Mouse (Mus musculus) heart, postnatal 25 days (tissue): ENCODE measurements at regions not wholly inside any gene's neighbourhood (a gene's known extent, or its start where the extent isn't known, plus 50 kb on each side); places are given as distances from the start of the nearest gene placed in this dataset.

Experiments used
- DNase-seq: peaks from one replicate; pipeline ENCODE4 v3.0.0; 2022; ENCODE audit warnings: low spot score
- intact Hi-C: fragments of 180-260 bp; cut with DNase I; formaldehyde crosslinking; loops from one replicate; pipeline ENCODE4 v1.15.1; 2025

DNA sequence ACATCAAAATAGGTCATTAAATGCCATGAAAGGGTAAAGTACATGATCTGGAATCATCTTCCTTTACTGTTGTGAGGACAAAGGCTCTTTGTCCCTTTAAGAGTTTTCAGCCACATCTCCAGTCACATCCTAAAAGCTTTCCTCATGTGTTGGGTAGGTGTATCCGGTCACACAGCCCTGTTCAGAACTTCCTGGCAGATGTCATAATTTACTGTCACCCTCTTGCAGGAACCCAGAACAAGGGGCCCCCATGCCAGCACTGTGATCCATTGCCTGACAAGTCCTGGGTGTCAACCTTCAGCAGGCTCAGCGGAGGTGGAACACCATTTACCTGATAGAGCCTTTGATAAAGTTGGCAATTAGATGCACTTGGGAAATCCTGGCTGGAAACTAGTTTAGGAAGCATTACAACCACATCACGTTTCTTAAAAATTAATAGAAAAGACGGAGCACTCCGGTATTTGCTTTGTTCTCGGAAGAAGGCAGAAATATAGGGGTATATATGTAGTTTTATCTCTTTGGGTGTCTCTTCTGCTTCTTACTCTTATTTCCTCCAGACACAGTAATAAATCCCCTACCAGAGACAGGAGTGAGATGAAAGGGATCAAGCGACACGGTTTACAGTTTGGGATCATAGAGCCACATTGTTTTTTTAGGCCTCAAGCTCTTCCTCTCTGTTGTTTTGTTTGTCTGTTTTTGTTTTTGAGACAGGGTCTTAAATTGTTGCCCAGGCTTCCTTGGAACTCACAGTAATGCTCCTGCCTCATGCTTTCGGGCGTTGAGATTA lies 527.0 kb upstream of the Jag1 start:
- intact Hi-C loops, result no loop called here
- DNase-seq, result no peak

DNA sequence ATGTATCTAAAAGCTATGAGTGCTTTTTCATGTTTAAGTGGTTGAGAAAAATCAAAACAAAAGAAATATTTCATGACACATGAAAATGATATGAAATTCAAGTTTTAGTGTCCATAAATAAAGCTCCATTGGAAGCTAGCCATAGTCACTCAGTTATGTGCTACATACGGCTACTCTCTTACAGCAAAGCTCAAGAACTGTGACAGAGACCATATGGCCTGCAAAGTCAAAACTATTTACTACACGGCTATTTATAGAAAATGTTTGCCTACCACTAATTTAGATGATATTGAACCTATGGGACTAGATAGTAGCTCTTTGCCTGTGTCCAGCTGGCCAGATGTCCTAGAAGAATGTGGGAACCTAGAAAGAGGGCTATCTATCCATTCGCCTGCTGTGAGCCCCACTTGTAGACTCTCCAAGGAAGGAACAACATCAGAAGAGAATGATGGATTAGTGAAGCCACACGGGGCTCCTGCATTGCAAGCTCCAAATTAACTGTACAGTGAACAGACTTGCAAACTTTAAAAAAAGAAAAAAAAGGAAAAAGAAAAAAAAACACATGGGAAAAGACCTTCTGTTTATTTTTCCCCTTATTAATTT lies 518.7 kb upstream of the Jag1 start:
- intact Hi-C loops, result no loop called here
- DNase-seq, result no peak

DNA sequence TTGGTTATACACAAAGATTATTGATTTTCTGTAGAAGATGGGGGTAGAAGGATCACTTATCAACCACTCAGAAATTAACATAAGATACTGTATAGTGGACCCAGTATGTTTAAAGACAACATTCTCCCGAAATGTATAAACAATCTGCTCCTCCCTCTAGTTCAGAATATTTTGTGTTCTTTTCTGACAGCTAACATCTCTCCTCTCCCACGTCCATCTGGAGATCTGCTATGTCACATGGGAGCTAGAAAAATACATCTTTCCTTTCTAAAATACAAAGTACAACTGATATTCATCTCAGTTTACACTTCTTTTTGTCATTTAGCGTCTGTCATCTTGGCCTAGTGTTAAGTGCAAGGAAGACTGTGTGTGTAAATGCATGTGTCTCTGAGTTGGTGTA lies 500.2 kb upstream of the Jag1 start:
- intact Hi-C loops, result no loop called here
- DNase-seq, result no peak

DNA sequence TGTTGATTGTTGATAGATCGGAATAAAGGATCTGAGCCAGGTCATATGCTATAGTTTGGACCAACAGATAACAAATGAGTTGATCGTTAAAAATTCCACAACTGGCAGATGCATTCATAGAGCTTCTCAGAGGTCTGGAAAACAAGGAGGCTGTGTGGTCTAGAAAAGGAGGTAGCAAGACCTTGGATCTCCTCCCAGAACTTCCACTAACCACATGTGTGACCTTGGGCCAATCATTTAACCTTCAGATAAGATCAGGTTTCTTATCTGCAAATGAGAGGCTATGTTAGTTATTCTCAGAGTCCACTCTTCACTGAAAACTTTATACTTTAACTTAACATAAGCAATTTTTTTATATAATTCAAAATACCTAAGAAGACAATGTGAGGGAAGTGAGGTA lies 497.3 kb upstream of the Jag1 start:
- no peak for DNase-seq
- intact Hi-C loops, result no loop called here

DNA sequence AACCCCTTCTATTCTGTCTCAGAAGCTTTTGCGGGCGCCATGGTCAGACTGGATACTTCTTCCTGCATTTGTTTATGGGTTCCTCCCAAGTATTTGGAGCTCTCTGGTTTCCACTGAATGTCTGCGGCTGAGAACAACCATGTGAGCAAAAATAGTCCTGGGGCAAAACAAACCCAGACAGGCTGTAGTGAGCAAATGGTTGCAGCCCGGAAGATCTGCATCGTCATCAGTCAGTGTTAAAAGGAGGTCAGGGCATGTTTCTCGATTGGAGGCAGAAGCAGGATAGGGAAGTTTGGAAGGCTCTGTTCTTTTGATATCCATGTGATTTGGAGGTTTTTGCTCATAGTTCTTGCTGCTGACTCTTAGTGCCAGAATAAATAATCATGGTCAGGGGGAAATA lies 492.1 kb upstream of the Jag1 start:
- DNase-seq, result peak; percentile 2
- intact Hi-C loops, result no loop called here

DNA sequence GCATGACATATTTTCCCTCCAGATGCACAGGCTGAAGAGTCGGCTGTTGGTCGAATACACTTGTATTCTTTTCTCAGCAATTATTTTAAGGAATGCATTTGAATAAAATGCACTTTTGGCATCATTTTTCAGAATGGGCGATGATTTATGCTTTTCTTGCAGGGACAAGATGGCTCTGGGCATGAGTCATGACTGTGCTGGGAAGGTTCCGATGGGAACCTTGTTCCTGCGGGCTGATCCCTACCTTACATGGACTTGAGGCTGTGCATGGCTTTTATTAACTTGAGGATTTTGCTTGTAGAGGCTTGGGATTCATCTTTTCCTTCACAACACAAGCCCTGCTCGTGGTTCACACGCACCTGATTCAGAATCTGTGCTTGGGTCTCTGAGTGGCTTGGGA lies 481.7 kb upstream of the Jag1 start:
- DNase-seq, result no peak
- intact Hi-C loops, result no loop called here

DNA sequence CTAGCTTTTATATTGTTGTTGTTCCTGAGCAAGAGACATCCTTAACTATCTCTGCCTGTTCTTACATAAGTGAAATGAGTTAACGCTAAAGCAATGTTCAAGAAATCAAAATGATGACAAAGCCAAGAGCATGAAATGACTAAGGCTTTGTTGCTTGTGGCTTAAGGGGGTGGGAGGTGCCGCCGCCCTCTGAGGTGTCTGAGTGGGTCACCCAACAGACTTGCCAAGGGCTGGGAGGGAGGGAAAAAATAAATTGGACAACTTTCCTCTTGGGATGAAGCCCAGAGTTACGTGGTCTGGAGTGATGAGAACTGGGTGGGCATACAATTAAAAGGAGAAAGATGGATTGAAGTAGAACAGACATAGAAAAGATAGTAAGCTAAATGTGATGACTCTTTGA lies 478.1 kb upstream of the Jag1 start:
- peak; percentile 21 for DNase-seq
- intact Hi-C loops, result no loop called here

DNA sequence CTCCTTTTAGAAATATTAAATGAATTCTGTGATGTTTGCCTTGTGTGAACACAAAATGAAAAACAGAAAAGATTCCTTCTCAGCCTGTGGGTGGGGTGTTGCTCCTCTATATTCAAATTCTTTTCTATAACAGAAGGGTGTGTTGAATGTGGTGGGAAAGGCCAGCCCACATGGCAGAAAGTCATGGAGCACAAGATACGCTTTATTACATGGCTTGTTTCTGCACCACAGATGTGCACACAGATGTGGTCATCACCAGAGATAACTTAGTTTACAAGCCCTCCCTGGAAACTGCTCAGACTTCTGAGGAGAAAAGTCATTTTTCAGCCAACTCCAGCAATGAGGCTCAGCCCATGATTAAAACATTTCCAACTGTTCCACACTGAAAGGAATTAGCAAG lies 475.1 kb upstream of the Jag1 start:
- intact Hi-C loops, result no loop called here
- peak; percentile 20 for DNase-seq

DNA sequence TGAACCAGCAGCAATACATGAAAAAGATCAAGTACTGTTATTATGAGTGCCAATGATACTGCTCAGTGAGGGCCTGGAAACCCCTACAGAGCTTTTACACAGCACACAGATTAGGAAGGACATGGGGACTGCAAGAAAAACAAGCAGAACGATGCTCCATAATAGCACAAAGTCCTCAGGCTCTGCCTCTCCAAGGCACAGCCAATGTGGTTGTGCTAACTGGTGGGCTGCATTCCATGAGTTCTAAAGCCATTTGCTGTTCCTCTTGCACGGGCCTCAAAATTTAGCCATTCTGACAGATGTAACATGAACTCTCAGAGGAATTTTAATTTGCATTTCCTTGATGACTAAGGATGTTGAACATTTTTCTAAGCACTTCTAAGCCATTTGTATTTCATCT lies 465.0 kb upstream of the Jag1 start:
- intact Hi-C loops, result no loop called here
- DNase-seq, result no peak

DNA sequence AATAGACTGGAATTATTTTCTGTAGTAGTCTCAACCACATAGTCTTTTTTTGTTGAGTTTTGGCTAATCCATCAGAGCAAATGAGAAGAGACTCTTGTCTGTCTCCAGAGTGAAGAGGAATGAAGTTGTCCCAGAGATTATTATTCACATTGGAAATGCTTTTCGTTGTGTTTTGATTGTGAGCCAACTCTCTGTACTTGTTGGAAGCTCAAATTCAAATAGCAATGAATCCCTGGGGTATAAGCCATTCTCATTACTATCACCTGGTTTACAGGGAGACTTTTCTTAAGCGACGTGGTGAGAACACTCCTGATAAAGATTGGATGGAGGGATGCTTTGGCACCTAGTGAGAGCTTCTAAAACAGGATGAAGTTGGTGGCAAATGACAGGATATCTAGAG lies 459.3 kb upstream of the Jag1 start:
- intact Hi-C loops, result loop anchor here (10.0 kb wide), 1 partner anchor 461 kb away; the partner anchor contains the start of gene Jag1
- DNase-seq, result no peak

DNA sequence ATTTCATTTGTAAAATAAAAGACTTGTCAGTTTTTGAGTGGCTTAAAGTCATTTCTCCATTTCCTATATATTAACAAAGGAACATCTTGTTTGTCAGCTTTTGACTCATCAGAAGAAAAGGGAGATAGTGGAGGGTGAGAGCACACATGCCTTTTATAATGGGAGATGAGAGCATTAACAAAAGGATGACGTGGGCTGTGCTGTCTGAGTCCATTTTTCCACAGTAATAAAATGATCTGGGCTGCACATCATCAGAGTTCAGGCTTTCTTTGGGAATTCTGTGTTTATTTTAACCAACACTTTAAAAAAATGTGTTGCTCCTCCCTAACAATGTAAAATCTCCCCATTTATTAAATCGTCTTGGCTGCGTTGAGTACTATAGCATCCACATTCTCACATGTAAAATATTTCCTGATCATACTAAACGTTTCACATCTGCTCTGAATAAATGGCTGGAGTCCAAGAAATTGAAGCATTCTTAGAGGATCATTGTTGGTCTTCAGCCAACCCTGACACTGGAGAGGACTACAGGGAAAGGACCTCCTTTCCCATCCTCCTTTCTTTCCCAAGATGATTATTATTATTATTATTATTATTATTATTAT lies 458.5 kb upstream of the Jag1 start:
- DNase-seq, result no peak
- intact Hi-C loops, result loop anchor here (10.0 kb wide), 1 partner anchor 460 kb away; the partner anchor contains the start of gene Jag1

DNA sequence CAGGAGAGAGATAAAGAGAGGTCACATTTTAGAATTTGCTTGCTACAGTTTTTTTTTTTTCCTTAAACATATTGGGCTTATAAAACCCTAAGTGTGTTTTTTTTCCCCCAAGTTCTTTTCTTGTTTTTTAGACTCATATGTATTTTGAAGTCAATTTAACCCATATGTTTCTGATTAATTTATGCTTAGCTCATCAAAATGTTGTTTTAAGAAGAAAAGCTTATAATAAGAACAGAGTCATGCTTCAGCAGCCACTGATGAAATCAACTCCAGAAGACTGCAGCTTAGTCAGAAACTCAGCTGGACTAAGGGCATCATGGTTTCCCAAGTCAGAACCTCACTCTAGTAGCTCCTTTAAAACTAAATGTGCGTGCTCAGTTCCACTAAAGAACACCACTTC lies 454.7 kb upstream of the Jag1 start:
- intact Hi-C loops, result loop anchor here (10.0 kb wide), 1 partner anchor 456 kb away; the partner anchor contains the start of gene Jag1
- DNase-seq, result no peak

DNA sequence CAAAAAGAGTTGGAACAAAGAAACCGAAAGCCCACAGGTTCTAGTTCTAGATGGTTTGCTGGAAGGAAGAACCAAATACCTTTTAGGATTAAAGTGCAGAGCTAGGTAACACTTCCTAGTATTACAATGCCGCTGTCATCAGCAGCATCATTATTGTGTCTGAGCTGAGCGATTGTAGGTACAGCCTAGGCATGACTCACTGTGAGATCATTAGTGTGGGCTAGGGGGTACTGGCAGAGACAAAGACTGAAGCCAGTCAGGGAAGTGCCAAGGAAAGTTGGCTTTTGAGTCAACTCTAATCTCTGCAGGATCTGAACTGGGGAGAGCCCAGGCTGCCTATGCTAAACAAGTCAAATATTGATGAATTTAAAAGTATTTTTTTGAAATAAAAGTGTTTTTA lies 450.2 kb upstream of the Jag1 start:
- intact Hi-C loops, result no loop called here
- no peak for DNase-seq

DNA sequence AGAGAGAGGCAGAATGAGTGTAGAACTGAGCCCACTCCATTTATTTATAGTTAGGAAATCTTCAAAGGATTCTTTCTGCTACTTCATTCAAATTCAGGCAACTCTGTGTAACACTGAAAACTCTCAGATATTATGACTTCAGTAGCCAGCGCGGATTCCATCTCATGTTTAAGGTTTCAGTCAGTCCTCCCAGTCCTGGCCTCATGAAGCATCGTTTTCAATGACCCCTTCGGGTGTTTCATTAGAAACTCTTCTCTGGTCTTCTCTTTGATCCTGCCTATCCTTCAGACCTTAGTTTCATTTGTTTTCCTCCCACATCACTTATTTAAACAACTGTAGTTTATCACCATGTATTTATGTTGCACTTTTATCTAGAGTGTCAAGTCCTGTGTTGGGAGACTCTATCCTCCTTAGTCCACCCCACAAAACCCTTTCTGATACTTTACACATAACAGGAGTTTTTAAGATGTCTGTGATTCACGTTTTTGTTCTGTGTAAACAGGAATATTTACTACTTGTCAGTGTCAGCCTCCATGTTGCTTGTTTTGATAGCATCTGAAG lies 447.7 kb upstream of the Jag1 start:
- DNase-seq, result no peak

DNA sequence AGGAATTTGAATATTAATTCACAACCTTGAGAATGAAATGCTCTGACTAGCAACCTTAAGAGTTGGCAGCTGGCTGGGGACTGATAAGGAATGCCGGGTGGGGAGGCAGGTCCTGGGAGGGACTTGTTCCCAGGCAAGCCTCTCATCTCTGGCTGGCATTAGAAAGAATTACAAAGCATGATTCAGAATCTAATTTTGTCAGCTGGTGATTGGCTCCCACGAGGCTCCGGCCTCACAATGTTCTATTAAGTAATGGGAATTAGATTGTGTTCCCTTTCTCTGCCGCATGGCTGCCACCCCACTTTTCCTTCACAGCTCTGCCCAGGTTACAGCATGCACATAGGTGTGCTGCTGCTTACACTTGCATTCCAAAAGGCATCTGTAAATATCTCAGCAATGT lies 443.9 kb upstream of the Jag1 start:
- DNase-seq, result peak; percentile 35
- intact Hi-C loops, result no loop called here

More for the DNA sequence above, 447.7 kb upstream of the Jag1 start:
- intact Hi-C loops, result no loop called here

DNA sequence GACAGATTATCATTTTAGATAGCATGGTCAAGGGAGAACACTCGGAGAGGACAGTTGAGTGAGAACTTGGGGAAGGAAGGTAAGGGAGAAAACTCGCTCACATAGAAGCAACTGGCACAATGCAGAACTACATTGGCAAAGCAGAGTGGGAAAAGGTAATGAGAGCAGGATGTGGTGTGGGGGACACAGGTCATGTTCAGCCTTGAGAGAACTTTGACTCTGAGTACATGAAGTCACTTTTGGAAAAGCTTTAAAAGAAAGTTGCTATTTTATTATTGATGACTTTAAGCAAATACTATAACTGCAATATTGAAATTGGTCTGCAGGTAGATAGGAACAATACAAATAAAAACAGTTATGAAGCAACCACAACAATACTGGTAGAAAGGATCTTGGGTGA lies 437.4 kb upstream of the Jag1 start:
- no peak for DNase-seq
- intact Hi-C loops, result no loop called here

DNA sequence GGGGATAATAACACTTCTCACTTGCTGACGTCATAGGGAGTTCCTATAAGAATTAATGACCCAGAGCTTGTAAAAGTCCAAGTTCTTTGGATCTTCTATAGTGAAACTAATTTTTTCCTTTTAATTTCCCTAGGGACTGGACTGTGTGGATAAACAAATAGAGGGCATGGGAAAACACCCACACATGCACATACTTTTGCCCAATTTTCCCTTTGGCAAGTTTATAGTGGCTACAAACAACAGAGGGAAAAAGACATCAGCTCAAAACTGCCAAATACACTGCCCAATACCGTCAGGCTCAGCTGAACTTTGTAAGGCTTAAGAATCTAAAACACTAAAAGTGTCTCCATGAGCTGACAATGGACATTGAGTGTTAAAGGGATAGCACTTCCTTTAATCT lies 420.1 kb upstream of the Jag1 start:
- DNase-seq, result no peak
- intact Hi-C loops, result no loop called here

DNA sequence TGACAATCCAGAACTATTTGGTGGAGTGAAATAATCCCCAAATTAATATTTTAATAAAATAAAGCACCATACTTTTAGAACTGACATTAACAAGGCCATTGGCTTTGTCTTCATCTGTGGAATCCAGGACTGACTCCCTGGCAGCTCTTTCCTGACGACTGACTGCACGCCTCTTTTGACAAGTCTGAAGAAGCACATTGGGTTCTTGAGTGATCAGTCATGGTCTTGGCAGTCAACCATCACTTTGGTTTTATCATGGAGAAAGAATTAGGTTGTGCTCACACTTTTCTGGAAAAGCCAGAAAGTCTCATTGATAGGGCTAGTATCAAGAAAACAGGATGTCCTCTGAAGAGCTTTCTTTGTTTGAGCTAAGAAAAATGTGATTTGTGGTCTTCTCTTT lies 399.8 kb upstream of the Jag1 start:
- intact Hi-C loops, result loop anchor here (5.0 kb wide), 1 partner anchor 216 kb away; no protein-coding TSS in a partner anchor

DNA sequence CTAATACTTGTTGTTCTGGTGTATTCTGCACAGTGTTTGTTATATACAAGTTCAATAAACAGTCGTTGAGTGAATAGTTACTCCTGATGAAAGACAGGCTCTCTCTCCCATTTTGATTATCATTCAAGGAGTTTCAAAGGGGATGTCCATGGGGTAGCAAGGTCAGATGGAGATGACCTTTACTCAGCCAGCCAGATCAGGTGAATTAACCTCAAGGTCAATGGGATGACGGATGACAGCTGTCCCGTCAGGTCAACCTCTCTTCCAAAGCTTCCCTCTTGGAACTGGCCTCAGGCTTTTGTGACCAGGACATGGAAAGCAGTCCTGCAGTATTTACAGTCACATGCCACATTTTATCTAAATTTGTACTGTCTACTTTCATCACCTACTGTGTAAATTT lies 398.6 kb upstream of the Jag1 start:
- DNase-seq, result no peak
- intact Hi-C loops, result loop anchor here (5.0 kb wide), 1 partner anchor 217 kb away; no protein-coding TSS in a partner anchor

More for the DNA sequence above, 399.8 kb upstream of the Jag1 start:
- DNase-seq, result no peak

DNA sequence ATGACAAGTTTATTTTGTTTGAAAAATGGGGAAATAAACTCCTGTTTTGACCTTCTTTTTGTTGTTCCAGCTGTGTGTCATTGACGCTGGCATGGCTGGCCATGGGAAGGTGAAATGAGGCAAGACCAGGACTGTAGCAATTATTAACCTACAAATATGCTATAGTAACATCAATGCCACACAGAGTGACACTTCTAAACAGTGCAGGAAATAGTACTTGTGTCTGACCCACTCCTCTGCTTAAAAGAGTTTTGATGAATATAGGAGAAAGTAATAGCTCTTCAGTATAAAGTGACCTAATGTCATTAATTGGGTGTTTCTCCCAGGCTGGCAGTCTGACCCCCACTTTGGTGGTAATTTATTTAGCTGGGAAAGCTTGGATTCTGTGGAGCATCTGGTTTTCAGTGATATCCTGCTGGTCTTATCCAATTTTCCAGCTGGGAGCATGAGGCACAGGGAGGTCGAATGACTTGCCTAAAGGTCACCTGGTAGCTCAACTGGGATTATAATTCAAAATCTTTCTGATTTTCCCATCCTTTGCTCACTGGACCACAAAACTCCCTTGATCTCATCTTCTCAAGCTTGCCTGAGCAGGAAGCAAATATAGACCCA lies 397.6 kb upstream of the Jag1 start:
- intact Hi-C loops, result no loop called here
- no peak for DNase-seq
